Comparison of ENCODE assay signal across 24 mouse cellular contexts in the genomic region with DNA sequence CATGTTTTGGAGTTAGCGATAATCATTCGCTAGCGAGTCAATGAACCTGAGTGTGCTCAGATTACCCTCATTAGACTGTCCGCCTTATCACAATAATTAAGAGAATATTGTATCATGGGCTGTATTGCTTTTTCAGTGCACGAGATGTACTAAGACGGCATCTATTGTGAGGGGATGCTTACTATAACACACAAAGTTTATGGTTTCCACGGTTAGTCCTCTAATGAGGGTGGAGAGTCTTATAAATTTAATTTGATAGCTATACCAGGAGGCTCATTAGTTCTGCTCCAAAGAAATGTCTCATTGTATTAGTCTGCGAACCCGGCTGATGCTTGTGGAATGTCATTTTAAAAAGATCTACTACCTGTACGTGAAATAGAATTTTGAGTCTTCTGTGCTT.
A peak's percentile ranks its signal among the peaks of the same experiment; 100 is the strongest.
DNase-seq lines count a peak whose midpoint lies in the region; ATAC-seq lines count a peak whose summit lies in the region.
"Had no signal": no experiment of that assay in that cellular context is flagged by ENCODE, and none has a peak within 500 bp of the region (broad histone marks: within the 10 kb centered on the region; RNA-seq: fewer than 3 reads in every experiment).

No protein-coding gene starts in this region.

- no peak overlapping the region for H3K4me3 ChIP-seq in embryonic facial prominence, embryonic 14.5 days (ENCODE audit: low read depth, low read length)
- no peak overlapping the region for H3K4me3 ChIP-seq in embryonic facial prominence, embryonic 10.5 days
- H3K4me3 ChIP-seq in neural tube, embryonic 13.5 days = no peak overlapping the region
- H3K4me3 ChIP-seq: embryonic facial prominence, embryonic 13.5 days; forebrain, embryonic 13.5 days; forebrain, embryonic 15.5 days had no signal

- 79% methylated on average over 10 of the region's 10 CpGs for WGBS in embryonic facial prominence, embryonic 14.5 days
- WGBS in embryonic facial prominence, embryonic 10.5 days = 87% methylated on average over 10 of the region's 10 CpGs
- WGBS in neural tube, embryonic 13.5 days = 59% methylated on average over 10 of the region's 10 CpGs

- DNase-seq in embryonic facial prominence, embryonic 14.5 days (ENCODE audit: low spot score) = peak; percentile 10
- DNase-seq in embryonic facial prominence, embryonic 10.5 days (ENCODE audit: low spot score) = no peak
- DNase-seq in neural tube, embryonic 10.5 days (ENCODE audit: extremely low spot score, low spot score) = no peak
- peak; percentile 71 for DNase-seq in retina, embryonic 14.5 days (ENCODE audit: low spot score)
- no peak for DNase-seq in left cerebral cortex, adult 11 months (ENCODE audit: low spot score)
- DNase-seq: adrenal gland, adult 8-10 months; adrenal gland, postnatal 14 days; adrenal gland, postnatal 36 days; B cell, adult 2 months; cerebellum, adult 11-12 months; cerebellum, adult 2 months; cerebellum, adult 9-10 months; cerebellum, postnatal 10 days; cerebellum, postnatal 25 days; forebrain, postnatal 0 days had no signal

- H3K27me3 ChIP-seq in embryonic facial prominence, embryonic 14.5 days (replicated peaks; ENCODE audit: control insufficient read depth, insufficient read depth, low read length) = no peaks in the 10 kb centered on the region
- H3K27me3 ChIP-seq in embryonic facial prominence, embryonic 10.5 days (replicated peaks; ENCODE audit: low read depth, poor library complexity, severe bottlenecking) = no peaks in the 10 kb centered on the region
- no peaks in the 10 kb centered on the region for H3K27me3 ChIP-seq in neural tube, embryonic 13.5 days
- H3K27me3 ChIP-seq: CH12.LX; embryonic facial prominence, embryonic 13.5 days; forebrain, embryonic 13.5 days; forebrain, embryonic 15.5 days had no signal

- H3K9ac ChIP-seq in embryonic facial prominence, embryonic 14.5 days (ENCODE audit: low read depth, low read length) = no peak overlapping the region
- H3K9ac ChIP-seq in neural tube, embryonic 13.5 days = no peak overlapping the region
- H3K9ac ChIP-seq: embryonic facial prominence, embryonic 13.5 days; forebrain, embryonic 13.5 days; forebrain, embryonic 15.5 days; forebrain, postnatal 0 days had no signal

- no peak overlapping the region for H3K27ac ChIP-seq in embryonic facial prominence, embryonic 14.5 days (replicated peaks; ENCODE audit: low read depth, low read length)
- no peak overlapping the region for H3K27ac ChIP-seq in embryonic facial prominence, embryonic 10.5 days (replicated peaks)
- no peak overlapping the region for H3K27ac ChIP-seq in neural tube, embryonic 13.5 days (replicated peaks)
- H3K27ac ChIP-seq: embryonic facial prominence, embryonic 13.5 days; forebrain, embryonic 13.5 days; forebrain, embryonic 15.5 days had no signal

- no peaks in the 10 kb centered on the region for H3K4me1 ChIP-seq in embryonic facial prominence, embryonic 14.5 days (ENCODE audit: control insufficient read depth, insufficient read depth, low read length)
- H3K4me1 ChIP-seq in embryonic facial prominence, embryonic 10.5 days = 0 out of 2 replicates have a peak, but pooled peaks cover 2% of the 10 kb centered on the region
- no peaks in the 10 kb centered on the region for H3K4me1 ChIP-seq in neural tube, embryonic 13.5 days (replicated peaks)
- H3K4me1 ChIP-seq: embryonic facial prominence, embryonic 13.5 days; forebrain, embryonic 15.5 days had no signal

- peak; percentile 47; the same call in 1 of the 2 replicates for ATAC-seq in embryonic facial prominence, embryonic 14.5 days (ENCODE audit: low read depth)
- ATAC-seq in neural tube, embryonic 13.5 days (ENCODE audit: low read depth) = peak; percentile 50; the same call in 1 of the 2 replicates
- ATAC-seq: activated CD4-positive, CD25-positive, alpha-beta regulatory T cell, adult 4 months; CD4-positive, CD25-positive, alpha-beta regulatory T cell, adult 4 months; forebrain, embryonic 13.5 days; forebrain, embryonic 15.5 days; forebrain, postnatal 0 days; Patski had no signal

- H3K9me3 ChIP-seq in embryonic facial prominence, embryonic 14.5 days (ENCODE audit: control insufficient read depth, low read length) = no peaks in the 10 kb centered on the region
- no peaks in the 10 kb centered on the region for H3K9me3 ChIP-seq in embryonic facial prominence, embryonic 10.5 days
- no peaks in the 10 kb centered on the region for H3K9me3 ChIP-seq in neural tube, embryonic 13.5 days
- H3K9me3 ChIP-seq: embryonic facial prominence, embryonic 13.5 days; forebrain, embryonic 13.5 days; forebrain, embryonic 15.5 days had no signal

- no peaks in the 10 kb centered on the region for H3K36me3 ChIP-seq in embryonic facial prominence, embryonic 14.5 days (ENCODE audit: control insufficient read depth, insufficient read depth, low read length)
- H3K36me3 ChIP-seq in embryonic facial prominence, embryonic 10.5 days (replicated peaks) = no peaks in the 10 kb centered on the region
- H3K36me3 ChIP-seq in neural tube, embryonic 13.5 days = peaks cover 5% of the 10 kb centered on the region; the same call in 1 of the 2 replicates
- H3K36me3 ChIP-seq: embryonic facial prominence, embryonic 13.5 days; forebrain, embryonic 15.5 days; G1E had no signal

- H3K4me2 ChIP-seq in embryonic facial prominence, embryonic 14.5 days (ENCODE audit: low read depth, low read length) = no peak overlapping the region
- no peak overlapping the region for H3K4me2 ChIP-seq in neural tube, embryonic 13.5 days
- H3K4me2 ChIP-seq: embryonic facial prominence, embryonic 13.5 days; forebrain, embryonic 13.5 days; forebrain, embryonic 15.5 days had no signal

Comparison
In these comparisons a context has a peak if more than half of its experiments do, and no peak if none do; other contexts are left out.
1. DNase-seq: peak in embryonic facial prominence, embryonic 14.5 days (single experiment) and retina, embryonic 14.5 days (single experiment); none in embryonic facial prominence, embryonic 10.5 days (single experiment), neural tube, embryonic 10.5 days (single experiment) and left cerebral cortex, adult 11 months (single experiment).